Mouse (Mus musculus): ENCODE results near the gene Tgm3.

Gene Tgm3

GRCm38 (mm10) chr2:130012026-130012425, at the start of gene Tgm3:
Gene Tgm3, plus strand, starts transcription at chr2:130012349.
- no peak for ATAC-seq (ENCODE audit: insufficient number of reproducible peaks, low FRiP score, low TSS enrichment)

- ATAC-seq (ENCODE audit: insufficient number of reproducible peaks, low FRiP score, low TSS enrichment) = no peak
These were observed 31.5 kb upstream of the Tgm3 start for GRCm38 (mm10) chr2:129980608-129981007.

- ATAC-seq (ENCODE audit: insufficient number of reproducible peaks, low FRiP score, low TSS enrichment) = no peak
These were observed 24.6 kb upstream of the Tgm3 start for GRCm38 (mm10) chr2:129987527-129988045.

GRCm38 (mm10) chr2:129989646-129990045, 22.5 kb upstream of the Tgm3 start:
- ATAC-seq (ENCODE audit: insufficient number of reproducible peaks, low FRiP score, low TSS enrichment) = no peak

GRCm38 (mm10) chr2:129994468-129994867, 17.7 kb upstream of the Tgm3 start:
- no peak for ATAC-seq (ENCODE audit: insufficient number of reproducible peaks, low FRiP score, low TSS enrichment)

- ATAC-seq (ENCODE audit: insufficient number of reproducible peaks, low FRiP score, low TSS enrichment) = 0 out of 2 replicates have a peak, but pooled peaks have one; percentile 31
These were observed 13.7 kb upstream of the Tgm3 start for GRCm38 (mm10) chr2:129998476-129998875.

GRCm38 (mm10) chr2:129999296-129999695, 12.9 kb upstream of the Tgm3 start:
- ATAC-seq (ENCODE audit: insufficient number of reproducible peaks, low FRiP score, low TSS enrichment) = 0 out of 2 replicates have a peak, but pooled peaks have one; percentile 18

GRCm38 (mm10) chr2:130000601-130001000, 11.5 kb upstream of the Tgm3 start:
- 0 out of 2 replicates have a peak, but pooled peaks have one; percentile 50 for ATAC-seq (ENCODE audit: insufficient number of reproducible peaks, low FRiP score, low TSS enrichment)

- no peak for ATAC-seq (ENCODE audit: insufficient number of reproducible peaks, low FRiP score, low TSS enrichment)
These were observed 8.1 kb upstream of the Tgm3 start for GRCm38 (mm10) chr2:130004046-130004445.

GRCm38 (mm10) chr2:130009371-130009770, 2.8 kb upstream of the Tgm3 start:
- ATAC-seq (ENCODE audit: insufficient number of reproducible peaks, low FRiP score, low TSS enrichment) = no peak

- no peak for ATAC-seq (ENCODE audit: insufficient number of reproducible peaks, low FRiP score, low TSS enrichment)
These were observed 1.5 kb downstream of the Tgm3 start for GRCm38 (mm10) chr2:130013646-130014045.

- ATAC-seq (ENCODE audit: insufficient number of reproducible peaks, low FRiP score, low TSS enrichment) = no peak
These were observed 3.0 kb downstream of the Tgm3 start for GRCm38 (mm10) chr2:130015196-130015595.

- ATAC-seq (ENCODE audit: insufficient number of reproducible peaks, low FRiP score, low TSS enrichment) = no peak
These were observed 5.9 kb downstream of the Tgm3 start for GRCm38 (mm10) chr2:130018084-130018483.

- ATAC-seq (ENCODE audit: insufficient number of reproducible peaks, low FRiP score, low TSS enrichment) = no peak
These were observed 15.7 kb downstream of the Tgm3 start for GRCm38 (mm10) chr2:130027890-130028289.

- no peak for ATAC-seq (ENCODE audit: insufficient number of reproducible peaks, low FRiP score, low TSS enrichment)
These were observed 17.7 kb downstream of the Tgm3 start for GRCm38 (mm10) chr2:130029826-130030225.

GRCm38 (mm10) chr2:130032661-130033060, 20.5 kb downstream of the Tgm3 start:
- ATAC-seq (ENCODE audit: insufficient number of reproducible peaks, low FRiP score, low TSS enrichment) = no peak

- no peak for ATAC-seq (ENCODE audit: insufficient number of reproducible peaks, low FRiP score, low TSS enrichment)
These were observed 24.7 kb downstream of the Tgm3 start for GRCm38 (mm10) chr2:130036846-130037245.

GRCm38 (mm10) chr2:130038971-130039370, 26.8 kb downstream of the Tgm3 start:
- no peak for ATAC-seq (ENCODE audit: insufficient number of reproducible peaks, low FRiP score, low TSS enrichment)

- no peak for ATAC-seq (ENCODE audit: insufficient number of reproducible peaks, low FRiP score, low TSS enrichment)
These were observed 28.2 kb downstream of the Tgm3 start for GRCm38 (mm10) chr2:130040190-130040886.

- no peak for ATAC-seq (ENCODE audit: insufficient number of reproducible peaks, low FRiP score, low TSS enrichment)
These were observed 31.7 kb downstream of the Tgm3 start for GRCm38 (mm10) chr2:130043835-130044234.

- no peak for ATAC-seq (ENCODE audit: insufficient number of reproducible peaks, low FRiP score, low TSS enrichment)
These were observed 35.8 kb downstream of the Tgm3 start for GRCm38 (mm10) chr2:130047923-130048440.

GRCm38 (mm10) chr2:130048792-130049191, 36.6 kb downstream of the Tgm3 start:
- ATAC-seq (ENCODE audit: insufficient number of reproducible peaks, low FRiP score, low TSS enrichment) = no peak

Measured in cerebellum, adult (tissue).